Mouse (Mus musculus) intestine, postnatal 0 days (tissue): Measurements from ENCODE around the gene Mrvi1. TPM values are rescaled to one million over a fixed set of nuclear protein-coding genes. Genes with fewer than 3 reads are reported as not detected.

Source experiments
- ATAC-seq: fragments of 200-750 bp; cut with Nextera tagmentation; 2 replicates; pipeline ENCODE4 v1.8.0; 2017; ENCODE audit warnings: mild to moderate bottlenecking, moderate TSS enrichment, moderate library complexity
- H3K27ac ChIP-seq: fragments of 300-500 bp; sonication (generic); 2 replicates; pipeline ENCODE4 v1.5.1; 2014; ENCODE audit warnings: mild to moderate bottlenecking, low read depth, low read length, moderate library complexity
- H3K27me3 ChIP-seq: fragments of 300-500 bp; sonication (generic); replicated peaks from 2 replicates; pipeline ENCODE4 v1.6.1; 2014; ENCODE audit warnings: low read length, mixed read lengths; ENCODE audit not compliant: control insufficient read depth, insufficient read depth
- H3K36me3 ChIP-seq: fragments of 300-500 bp; sonication (generic); 2 replicates; pipeline ENCODE4 v1.6.1; 2014; ENCODE audit warnings: mild to moderate bottlenecking, moderate library complexity; ENCODE audit not compliant: control insufficient read depth, insufficient read depth
- H3K4me1 ChIP-seq: fragments of 300-500 bp; sonication (generic); replicated peaks from 2 replicates; pipeline ENCODE4 v1.6.1; 2014; ENCODE audit warnings: antibody characterized with exemption, low read length, mixed read lengths; ENCODE audit not compliant: control insufficient read depth, insufficient read depth
- H3K4me2 ChIP-seq: fragments of 300-500 bp; sonication (generic); replicated peaks from 2 replicates; pipeline ENCODE4 v1.6.1; 2014; ENCODE audit warnings: low read depth, mild to moderate bottlenecking, moderate library complexity
- H3K4me3 ChIP-seq: fragments of 300-500 bp; sonication (generic); 2 replicates; pipeline ENCODE4 v1.5.1; 2014; ENCODE audit warnings: low read depth, low read length
- H3K9ac ChIP-seq: fragments of 300-500 bp; sonication (generic); 2 replicates; pipeline ENCODE4 v1.6.1; 2014; ENCODE audit warnings: mild to moderate bottlenecking, low read depth, low read length
- H3K9me3 ChIP-seq: fragments of 300-500 bp; sonication (generic); 2 replicates; pipeline ENCODE4 v1.6.1; 2016; ENCODE audit warnings: mixed run types; ENCODE audit not compliant: control insufficient read depth
- CTCF ChIP-seq: sonication (generic); IDR thresholded peaks from 2 replicates; pipeline ENCODE4 v1.5.1; 2016; ENCODE audit warnings: low read depth, mild to moderate bottlenecking, control low read depth, antibody characterized with exemption, moderate library complexity
- WGBS: fragments of 180-500 bp; shearing (Covaris S2); extraction: QIAGEN DNeasy Blood & Tissue Kit; methylation state at CpG from one replicate; pipeline ENCODE4 v1.1.7; 2014; 5-methylcytosine and 5-hydroxymethylcytosine counted together
- polyA plus RNA-seq: library from polyadenylated mRNA; unstranded; fragments of >200 nt; fragmentation: Nextera tagmentation; extraction: Ambion mirVana; gene quantifications from 2 replicates; pipeline ENCODE4 v1.2.1, GENCODE M21; 2015

Mrvi1 gene
- polyA plus RNA-seq, 1 experiment from 2014 or later: 6.7 TPM

GRCm38 (mm10) chr7:110915913-110916312, 66.3 kb downstream of the Mrvi1 start:
- Histone ChIP-seq H3K36me3 (peaks cover 4% of the 10 kb centered on the region), H3K27me3 (no peaks in the 10 kb centered on the region), H3K4me3 (no peak overlapping the region), H3K4me2 (no peak overlapping the region), H3K4me1 (0 out of 2 replicates have a peak, but pooled peaks cover 11% of the 10 kb centered on the region), H3K9ac (no peak overlapping the region), H3K27ac (peak overlapping the region; percentile 57), H3K9me3 (no peaks in the 10 kb centered on the region)
- peak; percentile 63 for ATAC-seq
- WGBS: 36% methylated on average over 7 of the region's 7 CpGs
- TF ChIP-seq CTCF: no peak

- H3K9me3 ChIP-seq: no peaks in the 10 kb centered on the region
- H3K27ac ChIP-seq: peak overlapping the region; percentile 8; the same call in 1 of the 2 replicates
- peaks cover 4% of the 10 kb centered on the region for H3K36me3 ChIP-seq
- H3K27me3 ChIP-seq: no peaks in the 10 kb centered on the region
- 39% methylated on average over 3 of the region's 3 CpGs for WGBS
- no peak overlapping the region for H3K4me3 ChIP-seq
- H3K4me1 ChIP-seq: 0 out of 2 replicates have a peak, but pooled peaks cover 1% of the 10 kb centered on the region
- ATAC-seq: peak; percentile 41; the same call in 1 of the 2 replicates
- H3K4me2 ChIP-seq: no peak overlapping the region
- H3K9ac ChIP-seq: no peak overlapping the region
- no peak for TF ChIP-seq CTCF
Measured at GRCm38 (mm10) chr7:110914531-110914930, 67.7 kb downstream of the Mrvi1 start.

- Histone ChIP-seq H3K27ac (no peak overlapping the region; the same call in 1 of the 2 replicates), H3K27me3 (no peaks in the 10 kb centered on the region), H3K36me3 (peaks cover 4% of the 10 kb centered on the region), H3K4me1 (no peaks in the 10 kb centered on the region), H3K4me2 (no peak overlapping the region), H3K4me3 (no peak overlapping the region), H3K9ac (no peak overlapping the region), H3K9me3 (no peaks in the 10 kb centered on the region)
- no peak for ATAC-seq
- no peak for TF ChIP-seq CTCF
- WGBS: 94% methylated on average over 4 of the region's 4 CpGs
Measured at GRCm38 (mm10) chr7:110913754-110914153, 68.5 kb downstream of the Mrvi1 start.

GRCm38 (mm10) chr7:110908209-110909144, 73.8 kb downstream of the Mrvi1 start:
- Histone ChIP-seq H3K9me3 (no peaks in the 10 kb centered on the region), H3K4me1 (no peaks in the 10 kb centered on the region), H3K4me2 (no peak overlapping the region), H3K27ac (no peak overlapping the region), H3K9ac (no peak overlapping the region), H3K4me3 (no peak overlapping the region), H3K36me3 (peaks cover 4% of the 10 kb centered on the region; the same call in 1 of the 2 replicates), H3K27me3 (no peaks in the 10 kb centered on the region)
- no peak for ATAC-seq
- no peak for TF ChIP-seq CTCF
- 77% methylated on average over 8 of the region's 8 CpGs for WGBS

GRCm38 (mm10) chr7:110906566-110906965, 75.7 kb downstream of the Mrvi1 start:
- Histone ChIP-seq H3K4me2 (no peak overlapping the region), H3K4me3 (no peak overlapping the region), H3K27ac (no peak overlapping the region), H3K4me1 (no peaks in the 10 kb centered on the region), H3K9ac (no peak overlapping the region), H3K9me3 (no peaks in the 10 kb centered on the region), H3K27me3 (no peaks in the 10 kb centered on the region), H3K36me3 (no peaks in the 10 kb centered on the region)
- 89% methylated on average over 2 of the region's 2 CpGs for WGBS
- no peak for TF ChIP-seq CTCF
- ATAC-seq: no peak

GRCm38 (mm10) chr7:110903226-110903625, 79.0 kb downstream of the Mrvi1 start:
- H3K9me3 ChIP-seq: no peaks in the 10 kb centered on the region
- no peaks in the 10 kb centered on the region for H3K4me1 ChIP-seq
- no peak overlapping the region for H3K27ac ChIP-seq
- ATAC-seq: 0 out of 2 replicates have a peak, but pooled peaks have one; percentile 12
- no peaks in the 10 kb centered on the region for H3K27me3 ChIP-seq
- no peak overlapping the region for H3K9ac ChIP-seq
- H3K36me3 ChIP-seq: peaks cover 4% of the 10 kb centered on the region; the same call in 1 of the 2 replicates
- no peak overlapping the region for H3K4me3 ChIP-seq
- H3K4me2 ChIP-seq: no peak overlapping the region
- no peak for TF ChIP-seq CTCF
- 62% methylated on average over 7 of the region's 7 CpGs for WGBS
